Mouse (Mus musculus) neural tube, embryonic 12.5 days (tissue): ENCODE results near the gene Elmo1. TPM values are rescaled to one million over a fixed set of nuclear protein-coding genes. Genes with fewer than 3 reads are reported as not detected.
A peak's percentile ranks its signal among the peaks of the same experiment; 100 is the strongest.

Experiments used
- ATAC-seq: fragments of 200-750 bp; cut with Nextera tagmentation; 2 replicates; pipeline ENCODE4 v1.8.0; 2017; ENCODE audit warnings: low read depth, mild to moderate bottlenecking, moderate TSS enrichment, moderate library complexity; ENCODE audit not compliant: low FRiP score
- H3K27ac ChIP-seq: fragments of 300-500 bp; sonication (generic); 2 replicates; pipeline ENCODE4 v1.5.1; 2016
- H3K27me3 ChIP-seq: fragments of 300-500 bp; sonication (generic); replicated peaks from 2 replicates; pipeline ENCODE4 v1.6.1; 2016; ENCODE audit warnings: mild to moderate bottlenecking
- H3K36me3 ChIP-seq: fragments of 300-500 bp; sonication (generic); 2 replicates; pipeline ENCODE4 v1.6.1; 2016; ENCODE audit warnings: mild to moderate bottlenecking
- H3K4me1 ChIP-seq: fragments of 300-500 bp; sonication (generic); 2 replicates; pipeline ENCODE4 v1.6.1; 2016
- H3K4me2 ChIP-seq: fragments of 300-500 bp; sonication (generic); replicated peaks from 2 replicates; pipeline ENCODE4 v1.6.1; 2016; ENCODE audit warnings: mild to moderate bottlenecking
- H3K4me3 ChIP-seq: fragments of 300-500 bp; sonication (generic); 2 replicates; pipeline ENCODE4 v1.5.1; 2016
- H3K9ac ChIP-seq: fragments of 300-500 bp; sonication (generic); 2 replicates; pipeline ENCODE4 v1.6.1; 2016; ENCODE audit warnings: mild to moderate bottlenecking
- H3K9me3 ChIP-seq: fragments of 300-500 bp; sonication (generic); 2 replicates; pipeline ENCODE4 v1.6.1; 2016; ENCODE audit warnings: mild to moderate bottlenecking
- WGBS: fragments of 180-500 bp; shearing (Covaris S2); methylation state at CpG from one replicate; pipeline ENCODE4 v1.1.7; 2016; 5-methylcytosine and 5-hydroxymethylcytosine counted together
- polyA plus RNA-seq: library from polyadenylated mRNA; unstranded; fragments of >200 nt; fragmentation: Nextera tagmentation; extraction: Ambion mirVana; gene quantifications from 2 replicates; pipeline ENCODE4 v1.2.1, GENCODE M21; 2016

Elmo1 gene
- polyA plus RNA-seq, 1 experiment from 2014 or later = 39.5 TPM

DNA sequence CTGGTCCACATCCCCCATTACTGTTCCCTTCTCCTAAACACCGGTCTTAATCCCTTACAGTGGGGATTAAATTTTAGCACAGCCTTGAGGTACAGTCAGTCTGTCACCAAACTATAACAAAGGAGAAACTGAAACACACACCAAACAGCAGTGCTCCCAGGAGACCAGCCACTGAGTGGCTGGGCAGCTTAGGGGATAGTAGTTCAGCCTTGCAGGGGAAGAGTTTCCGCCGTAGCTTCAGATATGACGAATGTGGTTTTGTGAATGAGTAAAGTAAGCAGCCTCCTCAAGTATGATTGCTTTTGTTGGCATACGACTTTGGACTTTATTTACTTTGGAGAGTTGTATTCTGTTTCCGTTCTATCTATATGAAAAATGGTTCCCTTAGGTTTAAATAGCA is 281.1 kb downstream of the Elmo1 start:
- WGBS = 83% methylated on average over 6 of the region's 6 CpGs
- Histone ChIP-seq H3K4me1 (no peaks in the 10 kb centered on the region), H3K9me3 (no peaks in the 10 kb centered on the region), H3K4me3 (no peak overlapping the region), H3K27ac (no peak overlapping the region), H3K27me3 (no peaks in the 10 kb centered on the region), H3K4me2 (no peak overlapping the region), H3K9ac (no peak overlapping the region), H3K36me3 (no peaks in the 10 kb centered on the region)
- ATAC-seq = no peak

DNA sequence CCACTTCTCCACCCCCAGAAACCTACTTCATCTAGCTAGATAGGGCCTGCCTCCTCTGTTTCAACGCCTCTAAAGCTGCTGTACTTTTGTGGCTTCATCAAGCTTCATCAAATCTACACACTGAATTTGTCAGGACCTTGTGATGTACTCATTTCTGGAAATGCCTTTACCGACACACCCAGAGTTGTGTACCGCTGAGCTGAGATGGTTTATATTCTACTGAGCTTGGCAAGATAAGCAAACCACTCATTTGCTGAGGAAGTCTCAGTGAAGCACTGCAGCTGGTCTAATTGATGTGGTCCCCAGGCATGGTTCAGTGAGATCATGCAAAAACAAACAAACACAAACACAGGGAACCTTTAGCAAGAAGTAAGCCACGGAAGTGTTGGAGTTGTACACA is 281.9 kb downstream of the Elmo1 start:
- 81% methylated on average over 4 of the region's 4 CpGs for WGBS
- no peak overlapping the region for H3K4me3 ChIP-seq
- H3K4me2 ChIP-seq = no peak overlapping the region
- no peaks in the 10 kb centered on the region for H3K4me1 ChIP-seq
- H3K9me3 ChIP-seq = no peaks in the 10 kb centered on the region
- H3K27ac ChIP-seq = no peak overlapping the region
- no peaks in the 10 kb centered on the region for H3K36me3 ChIP-seq
- ATAC-seq = no peak
- no peaks in the 10 kb centered on the region for H3K27me3 ChIP-seq
- H3K9ac ChIP-seq = no peak overlapping the region

- H3K27me3 ChIP-seq = no peaks in the 10 kb centered on the region
- no peaks in the 10 kb centered on the region for H3K4me1 ChIP-seq
- no peaks in the 10 kb centered on the region for H3K36me3 ChIP-seq
- no peaks in the 10 kb centered on the region for H3K9me3 ChIP-seq
- no peak for ATAC-seq
- no peak overlapping the region for H3K9ac ChIP-seq
- H3K27ac ChIP-seq = no peak overlapping the region
- H3K4me3 ChIP-seq = no peak overlapping the region
- WGBS = 86% methylated on average over 8 of the region's 8 CpGs
- no peak overlapping the region for H3K4me2 ChIP-seq
Observed at GRCm38 (mm10) chr13:20378869-20379268, 288.5 kb downstream of the Elmo1 start.

- Histone ChIP-seq H3K36me3 (no peaks in the 10 kb centered on the region), H3K4me2 (no peak overlapping the region), H3K9ac (no peak overlapping the region), H3K9me3 (no peaks in the 10 kb centered on the region), H3K4me1 (no peaks in the 10 kb centered on the region), H3K27ac (no peak overlapping the region), H3K4me3 (no peak overlapping the region), H3K27me3 (no peaks in the 10 kb centered on the region)
- ATAC-seq = no peak
- 97% methylated on average over 1 of the region's 1 CpGs for WGBS
Observed at GRCm38 (mm10) chr13:20383875-20384274, 293.5 kb downstream of the Elmo1 start.

DNA sequence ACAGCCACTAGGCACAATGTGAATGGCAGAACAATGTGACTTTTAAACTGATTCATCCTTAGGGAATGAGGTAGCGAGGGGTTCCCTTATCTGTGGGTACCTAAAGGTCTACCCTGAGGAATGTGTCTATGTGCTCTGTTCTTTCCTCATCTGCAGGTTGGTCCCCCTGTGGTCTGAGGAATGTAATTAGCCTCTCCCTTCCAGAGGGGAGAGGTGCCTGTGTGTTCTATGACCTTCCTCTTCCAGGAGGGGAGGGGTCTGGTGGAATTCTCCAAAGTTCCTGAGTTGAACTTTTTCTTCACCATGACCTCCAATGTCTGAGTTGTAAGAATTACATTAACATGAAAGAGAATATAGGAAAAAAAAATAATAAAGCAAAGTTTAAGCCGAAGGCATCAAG is 294.4 kb downstream of the Elmo1 start:
- no peaks in the 10 kb centered on the region for H3K36me3 ChIP-seq
- H3K4me2 ChIP-seq = no peak overlapping the region
- no peak overlapping the region for H3K4me3 ChIP-seq
- ATAC-seq = no peak
- no peaks in the 10 kb centered on the region for H3K27me3 ChIP-seq
- WGBS = 91% methylated on average over 2 of the region's 2 CpGs
- no peaks in the 10 kb centered on the region for H3K4me1 ChIP-seq
- no peak overlapping the region for H3K27ac ChIP-seq
- H3K9ac ChIP-seq = no peak overlapping the region
- H3K9me3 ChIP-seq = no peaks in the 10 kb centered on the region

GRCm38 (mm10) chr13:20385423-20385822 is 295.0 kb downstream of the Elmo1 start:
- Histone ChIP-seq H3K27me3 (no peaks in the 10 kb centered on the region), H3K27ac (no peak overlapping the region), H3K9me3 (no peaks in the 10 kb centered on the region), H3K9ac (no peak overlapping the region), H3K36me3 (no peaks in the 10 kb centered on the region), H3K4me1 (no peaks in the 10 kb centered on the region), H3K4me3 (no peak overlapping the region), H3K4me2 (no peak overlapping the region)
- ATAC-seq = no peak
- WGBS = 77% methylated on average over 2 of the region's 2 CpGs

DNA sequence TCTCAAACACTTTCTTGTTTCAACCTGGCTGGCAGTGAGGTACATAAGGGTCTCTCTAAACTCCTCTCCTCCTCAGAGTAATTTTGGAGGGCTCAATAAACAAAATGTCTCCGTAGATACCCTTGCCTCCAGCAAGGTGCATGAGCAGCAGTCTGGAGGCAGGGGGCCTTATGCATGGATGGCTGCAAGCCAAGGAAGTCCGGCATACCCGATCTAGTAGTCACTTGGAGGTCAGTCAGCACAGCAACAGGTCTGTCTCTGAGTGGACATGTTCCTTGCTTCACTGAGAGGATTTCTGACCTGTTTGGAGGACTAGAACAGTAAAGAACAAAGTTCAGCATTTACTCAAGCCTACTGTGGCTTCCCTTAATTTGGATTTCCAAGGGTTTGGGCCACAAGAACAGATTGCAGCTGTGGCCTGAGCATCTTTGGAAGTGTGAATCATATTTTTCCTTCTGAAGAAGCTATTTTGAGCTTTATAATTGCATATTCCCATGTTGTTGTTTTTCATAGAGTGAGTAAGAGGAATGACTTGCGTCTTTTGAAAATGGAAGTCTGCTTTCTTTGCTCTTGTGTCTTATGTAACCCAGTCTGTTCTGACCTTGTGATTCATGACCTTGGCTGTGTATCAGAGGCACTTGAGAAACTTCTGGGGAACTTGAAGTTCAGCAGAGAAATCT is 296.2 kb downstream of the Elmo1 start:
- ATAC-seq = no peak
- WGBS = 83% methylated on average over 4 of the region's 4 CpGs
- Histone ChIP-seq H3K27me3 (no peaks in the 10 kb centered on the region), H3K4me1 (no peaks in the 10 kb centered on the region), H3K9me3 (no peaks in the 10 kb centered on the region), H3K4me3 (no peak overlapping the region), H3K36me3 (no peaks in the 10 kb centered on the region), H3K27ac (no peak overlapping the region), H3K4me2 (no peak overlapping the region), H3K9ac (no peak overlapping the region)

GRCm38 (mm10) chr13:20392824-20393598 is 302.6 kb downstream of the Elmo1 start:
- H3K9me3 ChIP-seq = no peaks in the 10 kb centered on the region
- no peaks in the 10 kb centered on the region for H3K27me3 ChIP-seq
- no peak overlapping the region for H3K27ac ChIP-seq
- ATAC-seq = no peak
- no peaks in the 10 kb centered on the region for H3K4me1 ChIP-seq
- WGBS = 82% methylated on average over 3 of the region's 3 CpGs
- no peak overlapping the region for H3K4me2 ChIP-seq
- no peak overlapping the region for H3K4me3 ChIP-seq
- H3K9ac ChIP-seq = no peak overlapping the region
- no peaks in the 10 kb centered on the region for H3K36me3 ChIP-seq

GRCm38 (mm10) chr13:20397744-20398143 is 307.3 kb downstream of the Elmo1 start:
- no peak for ATAC-seq
- Histone ChIP-seq H3K9ac (no peak overlapping the region), H3K4me2 (no peak overlapping the region), H3K4me1 (no peaks in the 10 kb centered on the region), H3K27ac (no peak overlapping the region), H3K36me3 (no peaks in the 10 kb centered on the region), H3K27me3 (no peaks in the 10 kb centered on the region), H3K4me3 (no peak overlapping the region), H3K9me3 (no peaks in the 10 kb centered on the region)
- WGBS = 90% methylated on average over 3 of the region's 3 CpGs

DNA sequence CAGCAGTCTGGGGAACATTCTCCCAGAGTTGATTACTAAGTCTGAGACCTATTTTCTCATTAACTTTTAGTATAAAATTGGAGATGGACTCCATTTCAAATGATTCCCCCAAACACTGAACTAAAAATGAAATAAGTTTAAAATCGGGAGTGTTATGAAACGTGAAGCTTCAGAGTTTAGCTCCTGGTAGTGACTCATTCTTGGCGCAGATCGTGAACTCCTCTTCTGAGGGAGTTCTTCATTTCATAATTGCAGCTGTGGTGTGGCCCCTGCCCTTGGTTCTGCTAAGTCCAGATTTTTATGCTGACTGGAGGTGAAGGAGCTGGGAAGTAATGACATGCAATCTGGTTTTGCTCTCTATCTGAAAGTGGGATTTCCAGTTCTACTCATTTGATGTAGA is 307.9 kb downstream of the Elmo1 start:
- Histone ChIP-seq H3K27ac (no peak overlapping the region), H3K4me2 (no peak overlapping the region), H3K4me3 (no peak overlapping the region), H3K4me1 (no peaks in the 10 kb centered on the region), H3K9me3 (no peaks in the 10 kb centered on the region), H3K9ac (no peak overlapping the region), H3K27me3 (no peaks in the 10 kb centered on the region), H3K36me3 (no peaks in the 10 kb centered on the region)
- no peak for ATAC-seq
- WGBS = 93% methylated on average over 4 of the region's 4 CpGs

DNA sequence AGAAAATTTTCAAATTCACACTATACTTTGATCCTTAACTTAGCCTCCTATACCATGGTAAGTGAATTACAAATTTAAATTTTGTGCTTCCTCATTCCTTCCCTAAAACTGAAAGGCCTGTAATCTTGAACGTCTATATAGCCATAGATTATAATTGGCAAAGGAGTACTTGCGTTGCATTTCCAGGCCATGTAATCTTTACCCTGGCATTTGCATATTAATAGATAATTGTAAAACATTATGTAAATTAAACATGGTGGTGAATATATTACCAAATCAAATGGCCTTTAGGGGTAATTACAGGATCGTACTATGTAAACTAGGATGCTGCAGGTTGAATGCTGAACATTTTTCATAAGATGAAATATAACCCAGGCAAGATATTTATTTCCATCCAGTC is 314.1 kb downstream of the Elmo1 start:
- Histone ChIP-seq H3K36me3 (no peaks in the 10 kb centered on the region), H3K9ac (no peak overlapping the region), H3K27ac (no peak overlapping the region), H3K4me2 (no peak overlapping the region), H3K4me3 (no peak overlapping the region), H3K4me1 (peaks cover 4% of the 10 kb centered on the region; the same call in 1 of the 2 replicates), H3K27me3 (no peaks in the 10 kb centered on the region), H3K9me3 (no peaks in the 10 kb centered on the region)
- ATAC-seq = no peak
- 44% methylated on average over 3 of the region's 3 CpGs for WGBS

DNA sequence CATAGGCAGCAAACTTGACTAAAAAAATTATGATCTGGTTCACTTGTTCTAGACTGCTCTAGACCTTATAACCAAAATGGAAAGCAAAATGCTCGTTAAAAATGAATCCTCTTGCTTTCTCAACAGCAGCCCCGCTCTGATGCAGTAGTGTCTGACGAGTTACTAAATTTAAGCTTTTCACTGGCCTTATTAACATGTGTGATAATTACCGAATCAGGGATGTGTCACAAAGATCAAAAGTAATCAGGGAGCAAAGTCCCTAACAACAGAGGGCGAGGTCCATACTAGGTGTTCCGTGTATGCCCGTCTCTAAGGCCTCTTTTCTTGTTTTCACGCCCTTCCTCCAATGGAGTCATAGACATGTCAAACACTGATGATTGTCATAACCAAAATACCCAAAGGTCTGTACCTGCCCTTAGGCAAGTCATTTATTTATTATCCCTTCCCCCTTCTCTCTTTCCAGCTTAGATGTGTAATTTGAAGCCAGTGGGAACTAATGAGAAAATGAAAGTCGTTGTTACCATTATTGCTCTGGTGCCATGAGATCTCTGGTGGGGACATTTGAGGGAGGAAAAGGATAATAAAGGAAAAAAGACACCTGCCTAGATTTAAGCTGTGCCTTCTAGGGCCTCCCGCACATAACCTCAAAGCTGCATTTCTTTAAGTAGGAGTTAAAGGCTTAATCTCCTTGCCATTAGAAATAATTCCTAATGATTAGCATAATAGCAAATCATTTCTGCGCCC is 316.2 kb downstream of the Elmo1 start:
- peak; percentile 56; the same call in 1 of the 2 replicates for ATAC-seq
- Histone ChIP-seq H3K27me3 (no peaks in the 10 kb centered on the region), H3K4me1 (peaks cover 4% of the 10 kb centered on the region; the same call in 1 of the 2 replicates), H3K27ac (no peak overlapping the region), H3K4me2 (no peak overlapping the region), H3K9me3 (no peaks in the 10 kb centered on the region), H3K36me3 (no peaks in the 10 kb centered on the region), H3K9ac (no peak overlapping the region), H3K4me3 (no peak overlapping the region)
- 76% methylated on average over 11 of the region's 11 CpGs for WGBS
